Mouse (Mus musculus) ES-Bruce4 (cell line): ENCODE measurements at regions not wholly inside any gene's neighbourhood (a gene's known extent, or its start where the extent isn't known, plus 50 kb on each side); places are given as distances from the start of the nearest gene placed in this dataset.

Experiments
- H3K27ac ChIP-seq: 2 replicates; pipeline ENCODE4 v1.5.1; 2012; ENCODE audit warnings: low read length, inconsistent platforms; ENCODE audit not compliant: insufficient read depth
- H3K27me3 ChIP-seq: 2 replicates; pipeline ENCODE4 v1.6.1; 2012; ENCODE audit warnings: mild to moderate bottlenecking, low read length, inconsistent platforms; ENCODE audit not compliant: control insufficient read depth, poor library complexity, insufficient read depth, severe bottlenecking
- H3K36me3 ChIP-seq: 2 replicates; pipeline ENCODE4 v1.6.1; 2012; ENCODE audit warnings: inconsistent platforms, mild to moderate bottlenecking, low read length, moderate library complexity; ENCODE audit not compliant: control insufficient read depth, poor library complexity, insufficient read depth, severe bottlenecking
- H3K4me1 ChIP-seq: one replicate; pipeline ENCODE4 v1.8.1; 2011; ENCODE audit warnings: low read length; ENCODE audit not compliant: control insufficient read depth, insufficient read depth
- H3K4me3 ChIP-seq: 2 replicates; pipeline ENCODE4 v1.5.1; 2011; ENCODE audit warnings: low read depth, mild to moderate bottlenecking, low read length
- H3K9ac ChIP-seq: 2 replicates; pipeline ENCODE4 v1.6.1; 2012; ENCODE audit warnings: low read depth, mild to moderate bottlenecking, inconsistent platforms; ENCODE audit not compliant: poor library complexity, severe bottlenecking
- H3K9me3 ChIP-seq: replicated peaks from 2 replicates; pipeline ENCODE4 v1.6.1; 2012; ENCODE audit warnings: mild to moderate bottlenecking, low read length, inconsistent platforms; ENCODE audit not compliant: control insufficient read depth, poor library complexity, insufficient read depth, severe bottlenecking
- CTCF ChIP-seq: IDR thresholded peaks from one replicate; pipeline ENCODE4 v1.8.1; 2011; ENCODE audit warnings: low read depth, low read length
- EP300 ChIP-seq: IDR thresholded peaks from 2 replicates; pipeline ENCODE4 v1.6.1; 2011; ENCODE audit warnings: low read depth, low read length; ENCODE audit not compliant: insufficient read depth
- POLR2A ChIP-seq: IDR thresholded peaks from one replicate; pipeline ENCODE4 v1.8.1; 2011; ENCODE audit warnings: low read length; ENCODE audit not compliant: insufficient read depth

DNA sequence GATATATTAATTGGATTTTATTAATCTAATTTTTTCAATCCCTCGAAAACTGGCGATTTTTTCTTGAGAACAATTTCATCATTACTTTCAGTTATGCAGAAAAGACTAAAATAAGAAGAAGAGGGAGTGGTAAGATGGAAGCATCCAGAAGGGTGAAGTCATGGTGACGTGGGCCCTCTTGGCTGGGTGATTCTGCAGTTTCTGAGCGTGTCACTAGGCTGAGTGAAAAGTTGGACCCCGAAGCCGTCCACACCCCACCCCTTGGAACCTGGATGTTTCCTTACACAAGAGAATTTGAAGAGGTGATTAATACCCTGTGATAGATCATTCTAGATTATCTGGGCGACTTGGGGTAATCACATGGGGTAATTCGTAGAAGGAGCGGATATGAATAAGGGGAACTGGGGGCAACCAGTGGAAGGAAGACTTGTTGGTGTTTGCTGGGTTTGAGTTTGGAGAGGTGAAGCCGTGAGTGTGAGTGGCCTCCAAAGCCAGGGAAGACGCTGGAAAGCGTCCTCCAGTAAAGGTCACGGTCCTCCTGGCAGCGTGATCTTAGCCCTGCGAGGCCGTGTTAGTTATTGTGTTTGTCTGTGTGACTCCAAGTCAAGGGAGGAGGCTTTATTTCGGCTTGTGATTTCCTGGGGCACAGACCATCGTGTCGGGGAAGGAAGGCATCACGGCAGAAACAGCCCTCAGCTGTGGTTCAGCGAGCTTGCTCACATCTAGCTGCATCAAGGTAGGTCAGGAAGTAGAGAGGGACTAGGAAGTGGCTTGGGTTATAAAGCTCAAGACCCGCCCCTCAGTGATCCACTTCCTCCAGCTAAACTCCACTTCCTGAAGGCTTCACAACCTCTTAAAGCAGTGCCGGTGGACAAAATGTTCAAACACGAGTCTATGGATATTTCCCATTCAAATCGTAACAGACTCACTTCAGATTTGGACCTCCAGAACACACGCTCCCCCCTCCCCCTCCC is 67.0 kb downstream of the Syf2 start:
- TF ChIP-seq POLR2A (no peak), CTCF (no peak), EP300 (no peak)
- H3K27me3 ChIP-seq = no peaks in the 10 kb centered on the region

DNA sequence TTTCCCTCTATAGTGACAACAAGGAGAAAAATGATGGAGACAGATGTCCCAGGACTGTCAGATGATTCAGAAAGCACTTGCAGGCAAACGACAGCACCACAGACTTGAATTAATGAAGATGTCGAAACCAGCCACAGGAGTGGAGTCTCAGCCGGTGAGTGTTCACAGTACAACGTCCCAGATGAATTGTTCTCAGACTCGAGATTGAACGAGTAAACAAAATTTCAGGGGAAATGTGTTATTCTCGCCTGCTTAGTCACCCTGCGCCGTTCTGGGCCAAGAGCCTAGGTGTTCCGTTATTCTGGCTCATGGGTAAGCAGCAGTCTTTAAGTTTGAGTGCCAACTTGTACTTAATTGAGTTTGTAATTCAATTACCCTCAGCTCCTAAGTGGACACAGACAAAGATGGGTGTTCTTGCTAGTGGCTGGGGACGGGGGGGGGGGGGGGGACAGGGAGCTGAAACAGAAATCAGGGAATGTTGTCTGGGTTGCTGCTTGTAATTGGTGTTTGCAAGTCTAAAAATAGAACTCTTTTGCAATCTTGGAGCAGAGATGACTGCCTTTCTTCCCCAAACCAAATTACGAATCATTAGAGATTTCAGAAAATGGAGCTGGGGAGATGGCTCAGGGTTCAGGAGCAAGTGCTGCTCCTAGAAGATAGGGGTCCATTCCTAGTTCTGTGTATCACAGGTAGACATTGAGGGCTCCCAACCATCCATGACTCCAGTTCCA is 68.4 kb downstream of the Syf2 start:
- H3K4me3 ChIP-seq = no peak overlapping the region
- H3K36me3 ChIP-seq = no peaks in the 10 kb centered on the region
- H3K9me3 ChIP-seq = no peaks in the 10 kb centered on the region
- no peak overlapping the region for H3K27ac ChIP-seq
- no peak for TF ChIP-seq POLR2A
- TF ChIP-seq EP300 = no peak
- TF ChIP-seq CTCF = no peak
- H3K4me1 ChIP-seq = no peaks in the 10 kb centered on the region
- H3K9ac ChIP-seq = no peak overlapping the region
- no peaks in the 10 kb centered on the region for H3K27me3 ChIP-seq

More for the DNA sequence above, 67.0 kb downstream of the Syf2 start:
- H3K36me3 ChIP-seq = no peaks in the 10 kb centered on the region
- H3K9me3 ChIP-seq = no peaks in the 10 kb centered on the region
- no peaks in the 10 kb centered on the region for H3K4me1 ChIP-seq
- no peak overlapping the region for H3K27ac ChIP-seq
- no peak overlapping the region for H3K9ac ChIP-seq
- no peak overlapping the region for H3K4me3 ChIP-seq

DNA sequence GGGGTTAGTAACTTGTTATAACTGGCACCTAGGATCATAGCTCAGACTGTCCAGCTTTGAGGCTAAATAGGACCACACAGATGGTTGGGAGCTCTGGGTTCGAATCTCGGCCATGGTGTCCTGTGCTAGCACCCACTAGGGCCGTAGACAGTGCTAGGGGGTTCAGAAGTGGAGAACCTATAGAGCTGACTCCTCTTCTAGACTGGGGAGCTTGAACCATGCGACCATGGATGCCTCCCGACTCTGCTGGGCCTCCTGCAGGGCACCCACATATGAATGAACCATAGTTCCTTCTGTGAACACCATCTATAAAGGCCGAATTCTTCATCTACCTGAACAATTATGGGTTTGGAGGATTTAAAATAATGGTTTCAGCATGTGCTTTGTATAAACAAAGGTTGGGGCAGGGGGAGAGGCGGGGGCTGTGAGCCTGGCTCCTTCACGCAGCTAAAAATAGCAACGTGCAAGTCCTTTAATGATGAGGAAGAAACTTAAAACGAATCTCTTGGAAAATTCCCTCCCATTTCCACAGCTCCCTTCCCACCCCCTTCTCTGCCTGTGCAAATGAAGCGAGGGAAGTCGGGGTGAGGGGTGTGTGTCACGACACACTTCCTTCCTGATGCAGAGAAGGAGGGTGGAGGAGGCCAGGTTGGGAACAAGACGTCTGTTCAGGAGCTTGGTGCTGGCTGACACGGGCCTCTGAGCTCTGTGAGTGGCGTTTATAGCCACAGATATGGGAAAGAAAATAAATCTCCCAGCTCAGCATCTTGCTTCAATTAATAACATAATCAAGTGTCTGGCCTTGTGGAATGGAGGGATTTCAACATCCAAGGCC is 71.6 kb downstream of the Syf2 start:
- Histone ChIP-seq H3K9me3 (no peaks in the 10 kb centered on the region), H3K27me3 (no peaks in the 10 kb centered on the region), H3K4me3 (no peak overlapping the region), H3K4me1 (no peaks in the 10 kb centered on the region), H3K36me3 (no peaks in the 10 kb centered on the region), H3K27ac (no peak overlapping the region), H3K9ac (no peak overlapping the region)
- TF ChIP-seq CTCF = no peak
- TF ChIP-seq EP300 = no peak
- no peak for TF ChIP-seq POLR2A

DNA sequence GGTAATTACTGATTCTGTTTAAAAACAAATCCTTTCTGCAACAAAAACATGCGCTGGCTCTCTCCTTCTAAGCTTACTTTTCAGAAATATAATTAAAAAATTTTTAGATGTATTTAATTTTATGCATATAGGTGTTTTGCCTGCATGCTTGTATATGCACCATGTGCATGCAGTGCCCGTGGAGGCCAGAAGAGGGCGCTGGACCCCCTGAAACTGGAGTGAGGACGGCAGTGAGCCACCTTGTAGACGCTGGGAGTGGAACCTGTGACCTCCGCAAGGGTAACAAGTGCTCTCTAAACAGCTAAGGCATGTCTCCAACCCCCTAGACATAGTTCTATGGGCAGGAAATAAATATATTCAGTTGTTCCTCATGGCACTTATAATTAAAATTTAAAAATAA is 80.7 kb downstream of the Syf2 start:
- Histone ChIP-seq H3K4me3 (no peak overlapping the region), H3K9ac (no peak overlapping the region), H3K36me3 (no peaks in the 10 kb centered on the region), H3K27ac (no peak overlapping the region), H3K9me3 (no peaks in the 10 kb centered on the region), H3K4me1 (no peaks in the 10 kb centered on the region), H3K27me3 (no peaks in the 10 kb centered on the region)
- TF ChIP-seq EP300 (no peak), CTCF (peak; percentile 46), POLR2A (no peak)

DNA sequence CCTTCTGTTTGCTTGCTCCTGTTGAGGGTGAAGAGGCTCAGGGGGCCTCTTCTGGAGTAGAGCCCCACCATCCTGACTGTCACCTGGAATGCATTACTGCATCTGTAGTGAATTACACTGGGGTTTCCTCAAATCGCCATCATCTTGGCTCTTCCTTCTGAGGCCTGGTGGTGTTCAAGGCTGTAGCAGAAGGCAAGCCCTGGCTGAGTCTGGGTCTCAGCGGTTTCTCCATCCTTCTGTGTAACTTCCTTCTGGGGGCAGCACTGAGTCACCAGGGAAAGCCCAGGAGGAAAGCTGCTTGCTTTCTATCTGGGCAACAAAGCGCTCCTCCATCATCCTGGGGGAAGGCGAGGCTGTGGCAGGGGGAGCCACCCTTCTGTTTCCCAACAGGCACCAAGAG is 82.2 kb downstream of the Syf2 start:
- TF ChIP-seq POLR2A (no peak), CTCF (peak; percentile 57)
- H3K27ac ChIP-seq = no peak overlapping the region

More for the DNA sequence above, 82.2 kb downstream of the Syf2 start:
- Histone ChIP-seq H3K27me3 (no peaks in the 10 kb centered on the region), H3K4me1 (no peaks in the 10 kb centered on the region), H3K36me3 (no peaks in the 10 kb centered on the region), H3K9ac (no peak overlapping the region), H3K4me3 (no peak overlapping the region), H3K9me3 (no peaks in the 10 kb centered on the region)
